Mouse (Mus musculus) liver, embryonic 14.5 days (tissue): ENCODE results near the gene Plxnb2.

Experiments used
- CTCF ChIP-seq: IDR thresholded peaks from 2 replicates; pipeline ENCODE4 v1.5.1; 2016; ENCODE audit warnings: antibody characterized with exemption, low read depth, control low read depth
- EP300 ChIP-seq: IDR thresholded peaks from 2 replicates; pipeline ENCODE4 v1.6.1; 2016; ENCODE audit warnings: antibody characterized with exemption, low read depth

DNA sequence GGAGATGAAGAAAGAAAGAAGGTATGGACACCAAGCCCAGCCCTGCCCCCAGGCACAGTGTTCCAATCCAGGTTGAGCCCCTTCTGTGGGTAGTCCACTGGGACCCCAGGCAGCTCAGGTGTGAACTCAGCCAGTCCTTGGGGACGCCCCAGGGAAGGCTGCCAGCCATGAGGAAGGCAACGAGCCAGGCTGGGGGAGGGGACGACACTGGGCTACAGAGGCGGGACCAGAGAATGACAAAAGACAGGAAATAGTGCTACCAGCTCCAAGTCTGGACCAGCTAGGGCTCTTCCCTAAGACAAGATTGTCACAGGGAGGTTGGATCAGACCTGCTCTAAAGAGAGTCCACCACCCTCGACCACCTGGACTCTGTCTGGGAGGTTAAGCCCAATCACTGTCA lies 3.5 kb downstream of the Plxnb2 start:
- TF ChIP-seq CTCF (no peak), EP300 (no peak)
